Mouse (Mus musculus) small intestine, adult 2 months (tissue): ENCODE results near the gene Ptcd2.

Experiments used
- CTCF ChIP-seq: fragments of 200-500 bp; IDR thresholded peaks from 2 replicates; pipeline ENCODE4 v1.5.1; 2012; ENCODE audit warnings: low read depth, mild to moderate bottlenecking, control low read depth, inconsistent platforms, low read length, moderate library complexity, mixed read lengths; ENCODE audit not compliant: insufficient replicate concordance, insufficient read length; ENCODE audit errors: extremely low read depth
- POLR2A ChIP-seq: fragments of 200-500 bp; IDR thresholded peaks from 2 replicates; pipeline ENCODE4 v1.6.1; 2012; ENCODE audit warnings: low read depth, mild to moderate bottlenecking, control low read depth, inconsistent platforms, low read length, moderate library complexity

- no peak for TF ChIP-seq CTCF
- TF ChIP-seq POLR2A = no peak
Observed at GRCm38 (mm10) chr13:99351186-99351585, 6.7 kb upstream of the Ptcd2 start.
